Mouse (Mus musculus) neural tube, embryonic 10.5 days (tissue): ENCODE measurements at regions not wholly inside any gene's neighbourhood (a gene's known extent, or its start where the extent isn't known, plus 50 kb on each side); places are given as distances from the start of the nearest gene placed in this dataset.

Experiments
- DNase-seq: peaks from one replicate; pipeline ENCODE4 v3.0.0-alpha.2; 2017; ENCODE audit warnings: low spot score; ENCODE audit errors: extremely low spot score

DNA sequence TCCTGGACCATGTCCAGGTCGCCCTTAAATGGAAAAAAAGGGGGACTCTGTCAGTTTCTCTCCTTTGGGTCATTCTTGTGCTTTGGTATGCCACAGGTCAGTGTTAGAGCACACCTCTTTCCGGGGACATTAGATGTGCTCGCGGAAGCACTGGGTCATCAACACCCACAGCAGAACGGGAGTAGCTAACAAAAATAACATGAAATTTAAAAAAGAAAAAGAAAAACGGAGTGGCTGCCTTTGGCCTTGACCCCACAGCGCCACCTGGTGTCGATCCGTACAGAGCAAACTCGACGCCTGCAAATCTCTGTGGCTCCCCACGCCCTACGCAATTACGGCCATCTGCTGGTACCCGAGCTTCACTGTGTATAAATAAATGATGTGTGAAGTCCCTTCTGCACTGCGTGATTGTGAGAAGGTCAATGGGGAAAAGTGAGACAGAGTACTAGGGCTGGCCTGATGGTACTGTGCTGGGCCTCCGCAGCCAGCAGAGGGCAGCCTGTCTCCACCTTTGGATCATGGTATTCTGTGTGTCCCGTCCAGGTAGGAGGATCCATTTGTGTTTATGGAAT lies 99.0 kb upstream of the Slc7a12 start:
- DNase-seq, result peak; percentile 73

- no peak for DNase-seq
Observed at GRCm38 (mm10) chr3:14390656-14391055, 89.8 kb upstream of the Slc7a12 start.

- DNase-seq, result no peak
Observed at GRCm38 (mm10) chr3:14398676-14399075, 81.8 kb upstream of the Slc7a12 start.

- DNase-seq, result no peak
Observed at GRCm38 (mm10) chr3:14408435-14409125, 71.9 kb upstream of the Slc7a12 start.
